Mouse (Mus musculus) spleen, adult 2 months (tissue): ENCODE results near the gene Dr1.

Experiments used
- CTCF ChIP-seq: fragments of 200-500 bp; IDR thresholded peaks from 2 replicates; pipeline ENCODE4 v1.5.1; 2011; ENCODE audit warnings: mild to moderate bottlenecking, inconsistent platforms; ENCODE audit not compliant: insufficient read depth, insufficient read length, insufficient replicate concordance; ENCODE audit errors: extremely low read depth
- POLR2A ChIP-seq: fragments of 200-500 bp; IDR thresholded peaks from 2 replicates; pipeline ENCODE4 v1.6.1; 2011; ENCODE audit warnings: low read depth, low read length, inconsistent platforms

DNA sequence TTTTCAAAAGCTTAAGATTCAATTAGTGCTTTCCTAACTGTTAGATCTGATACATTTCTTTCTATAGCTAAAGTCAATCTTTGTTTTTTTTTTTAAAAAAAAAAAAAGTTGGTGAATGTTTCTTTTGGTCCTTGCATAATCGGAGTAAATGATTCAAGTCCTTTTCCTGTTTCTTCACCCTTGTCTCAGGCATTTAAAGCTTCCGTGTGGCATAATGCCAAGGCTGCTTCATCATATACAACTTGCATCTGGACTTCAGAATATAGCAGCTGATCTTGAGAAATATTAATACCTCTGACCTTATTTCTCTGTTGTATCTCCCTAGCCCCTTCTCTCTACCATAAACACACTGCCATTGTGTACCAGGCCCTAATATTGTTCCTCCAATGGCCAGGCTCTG is 18.3 kb downstream of the Dr1 start:
- no peak for TF ChIP-seq CTCF
- no peak for TF ChIP-seq POLR2A
